Mouse (Mus musculus) cerebellum, postnatal 4 days (tissue): ENCODE measurements around the gene Map3k3.

ENCODE experiments used
- DNase-seq, 2 experiments: peaks; one replicate each; pipeline ENCODE4 v3.0.0; 2022; ENCODE audit warnings: low spot score in 2 of 2, mixed read lengths in 1 of 2

Gene Map3k3

GRCm38 (mm10) chr11:106158081-106158929 lies 73.9 kb downstream of the Map3k3 start:
- DNase-seq: no peak

GRCm38 (mm10) chr11:106158930-106159215 lies 74.5 kb downstream of the Map3k3 start:
- DNase-seq: no peak

- DNase-seq: peak in 1 of 2 experiments; percentile 25
Measured at GRCm38 (mm10) chr11:106159216-106159920, 75.0 kb downstream of the Map3k3 start.

- peak; percentile 67 to 84 for DNase-seq
Measured at GRCm38 (mm10) chr11:106159921-106160840, 75.8 kb downstream of the Map3k3 start.

- DNase-seq: peak in 1 of 2 experiments; percentile 65
Measured at GRCm38 (mm10) chr11:106160841-106161721, 76.7 kb downstream of the Map3k3 start, which contains the start of the genes Gm10840 and Limd2. TSS of gene Gm10840 (plus strand) at chr11:106160850. TSS of gene Limd2 (minus strand) at chr11:106160860.

GRCm38 (mm10) chr11:106162237-106162636 lies 77.8 kb downstream of the Map3k3 start:
- DNase-seq: no peak

GRCm38 (mm10) chr11:106163546-106163945 lies 79.1 kb downstream of the Map3k3 start:
- no peak for DNase-seq

GRCm38 (mm10) chr11:106164601-106165180 lies 80.3 kb downstream of the Map3k3 start:
- no peak for DNase-seq

- DNase-seq: no peak
Measured at GRCm38 (mm10) chr11:106167435-106167834, 83.0 kb downstream of the Map3k3 start.

- DNase-seq: no peak
Measured at GRCm38 (mm10) chr11:106170807-106171206, 86.4 kb downstream of the Map3k3 start.

- no peak for DNase-seq
Measured at GRCm38 (mm10) chr11:106173228-106173627, 88.8 kb downstream of the Map3k3 start.

- DNase-seq: no peak
Measured at GRCm38 (mm10) chr11:106174372-106174771, 90.0 kb downstream of the Map3k3 start.

- DNase-seq: no peak
Measured at GRCm38 (mm10) chr11:106175081-106175480, 90.7 kb downstream of the Map3k3 start.

- DNase-seq: no peak
Measured at GRCm38 (mm10) chr11:106176372-106176771, 92.0 kb downstream of the Map3k3 start.

- DNase-seq: no peak
Measured at GRCm38 (mm10) chr11:106178036-106178782, 93.8 kb downstream of the Map3k3 start.

- no peak for DNase-seq
Measured at GRCm38 (mm10) chr11:106179711-106180448, 95.5 kb downstream of the Map3k3 start.

GRCm38 (mm10) chr11:106180449-106180801 lies 96.0 kb downstream of the Map3k3 start:
- no peak for DNase-seq

GRCm38 (mm10) chr11:106187326-106187725 lies 102.9 kb downstream of the Map3k3 start:
- no peak for DNase-seq

- no peak for DNase-seq
Measured at GRCm38 (mm10) chr11:106191716-106192115, 107.3 kb downstream of the Map3k3 start.
